Mouse (Mus musculus): ENCODE data around the gene Gadd45b. TPM values are rescaled to one million over a fixed set of nuclear protein-coding genes. Genes with fewer than 3 reads are reported as not detected.
A peak's percentile ranks its signal among the peaks of the same experiment; 100 is the strongest.

Gadd45b gene
- polyA plus RNA-seq, 1 experiment from 2014 or later = 9.8 TPM

GRCm38 (mm10) chr10:80954415-80954814 is 24.5 kb downstream of the Gadd45b start:
- no peak for ATAC-seq (ENCODE audit: low FRiP score)
- H3K4me2 ChIP-seq = no peak overlapping the region
- no peak overlapping the region for H3K9ac ChIP-seq
- H3K4me3 ChIP-seq (replicated peaks) = no peak overlapping the region
- H3K27me3 ChIP-seq = peaks cover 7% of the 10 kb centered on the region; the same call in 1 of the 2 replicates
- H3K9me3 ChIP-seq = no peaks in the 10 kb centered on the region
- H3K4me1 ChIP-seq = peaks cover 10% of the 10 kb centered on the region; the same call in 1 of the 2 replicates
- 78% methylated on average over 13 of the region's 13 CpGs for WGBS
- no peaks in the 10 kb centered on the region for H3K36me3 ChIP-seq (replicated peaks)
- H3K27ac ChIP-seq = no peak overlapping the region

- Histone ChIP-seq H3K4me3 (replicated peaks) (no peak overlapping the region), H3K36me3 (replicated peaks) (no peaks in the 10 kb centered on the region), H3K27ac (no peak overlapping the region), H3K4me2 (no peak overlapping the region), H3K9me3 (no peaks in the 10 kb centered on the region), H3K27me3 (peaks cover 7% of the 10 kb centered on the region; the same call in 1 of the 2 replicates), H3K4me1 (peaks cover 10% of the 10 kb centered on the region; the same call in 1 of the 2 replicates), H3K9ac (no peak overlapping the region)
- WGBS = 68% methylated on average over 6 of the region's 6 CpGs
- ATAC-seq (ENCODE audit: low FRiP score) = no peak
These were observed 25.0 kb downstream of the Gadd45b start for GRCm38 (mm10) chr10:80954843-80955242.

- Histone ChIP-seq H3K9ac (no peak overlapping the region), H3K9me3 (no peaks in the 10 kb centered on the region), H3K4me3 (replicated peaks) (no peak overlapping the region), H3K4me1 (peaks cover 8% of the 10 kb centered on the region; the same call in 1 of the 2 replicates), H3K27me3 (peaks cover 7% of the 10 kb centered on the region; the same call in 1 of the 2 replicates), H3K27ac (no peak overlapping the region), H3K36me3 (replicated peaks) (no peaks in the 10 kb centered on the region), H3K4me2 (0 out of 2 replicates have a peak overlapping the region, but pooled peaks have one; percentile 1)
- 22% methylated on average over 9 of the region's 9 CpGs for WGBS
- ATAC-seq (ENCODE audit: low FRiP score) = peak; percentile 58; the same call in 1 of the 2 replicates
These were observed 25.7 kb downstream of the Gadd45b start for GRCm38 (mm10) chr10:80955536-80955935.

GRCm38 (mm10) chr10:80956385-80956784 is 26.5 kb downstream of the Gadd45b start:
- no peaks in the 10 kb centered on the region for H3K9me3 ChIP-seq
- H3K27ac ChIP-seq = no peak overlapping the region
- no peak overlapping the region for H3K4me3 ChIP-seq (replicated peaks)
- no peaks in the 10 kb centered on the region for H3K36me3 ChIP-seq (replicated peaks)
- H3K4me1 ChIP-seq = peaks cover 14% of the 10 kb centered on the region
- no peak overlapping the region for H3K4me2 ChIP-seq
- ATAC-seq (ENCODE audit: low FRiP score) = no peak
- no peak overlapping the region for H3K9ac ChIP-seq
- H3K27me3 ChIP-seq = peaks cover 7% of the 10 kb centered on the region; the same call in 1 of the 2 replicates
- 94% methylated on average over 8 of the region's 8 CpGs for WGBS

- ATAC-seq (ENCODE audit: low FRiP score) = no peak
- no peak overlapping the region for H3K9ac ChIP-seq
- no peak overlapping the region for H3K4me2 ChIP-seq
- no peaks in the 10 kb centered on the region for H3K36me3 ChIP-seq (replicated peaks)
- peaks cover 7% of the 10 kb centered on the region; the same call in 1 of the 2 replicates for H3K27me3 ChIP-seq
- H3K4me3 ChIP-seq (replicated peaks) = no peak overlapping the region
- H3K4me1 ChIP-seq = peaks cover 18% of the 10 kb centered on the region
- 86% methylated on average over 6 of the region's 6 CpGs for whole genome bisulfite sequencing
- H3K9me3 ChIP-seq = no peaks in the 10 kb centered on the region
- H3K27ac ChIP-seq = no peak overlapping the region
These were observed 27.0 kb downstream of the Gadd45b start for GRCm38 (mm10) chr10:80956901-80957300.

GRCm38 (mm10) chr10:80957791-80958190 is 27.9 kb downstream of the Gadd45b start:
- Histone ChIP-seq H3K27ac (no peak overlapping the region), H3K4me3 (replicated peaks) (no peak overlapping the region), H3K4me1 (peaks cover 23% of the 10 kb centered on the region), H3K27me3 (peaks cover 7% of the 10 kb centered on the region; the same call in 1 of the 2 replicates), H3K36me3 (replicated peaks) (no peaks in the 10 kb centered on the region), H3K9ac (no peak overlapping the region), H3K4me2 (no peak overlapping the region), H3K9me3 (no peaks in the 10 kb centered on the region)
- ATAC-seq (ENCODE audit: low FRiP score) = no peak
- 65% methylated on average over 4 of the region's 4 CpGs for WGBS

GRCm38 (mm10) chr10:80958979-80959637 is 29.2 kb downstream of the Gadd45b start:
- Histone ChIP-seq H3K4me3 (replicated peaks) (no peak overlapping the region), H3K27ac (no peak overlapping the region), H3K9ac (no peak overlapping the region), H3K36me3 (replicated peaks) (no peaks in the 10 kb centered on the region), H3K27me3 (no peaks in the 10 kb centered on the region), H3K9me3 (no peaks in the 10 kb centered on the region), H3K4me2 (no peak overlapping the region), H3K4me1 (peaks cover 27% of the 10 kb centered on the region)
- no peak for ATAC-seq (ENCODE audit: low FRiP score)
- WGBS = 92% methylated on average over 5 of the region's 5 CpGs

- H3K4me2 ChIP-seq = peak overlapping the region; percentile 19; the same call in 1 of the 2 replicates
- H3K27me3 ChIP-seq = no peaks in the 10 kb centered on the region
- peak overlapping the region; percentile 12; the same call in 1 of the 2 replicates for H3K9ac ChIP-seq
- WGBS = 12% methylated on average over 15 of the region's 16 CpGs
- no peaks in the 10 kb centered on the region for H3K36me3 ChIP-seq (replicated peaks)
- ATAC-seq (ENCODE audit: low FRiP score) = no peak
- H3K9me3 ChIP-seq = no peaks in the 10 kb centered on the region
- H3K4me1 ChIP-seq = peaks cover 28% of the 10 kb centered on the region
- H3K4me3 ChIP-seq (replicated peaks) = no peak overlapping the region
- H3K27ac ChIP-seq = 0 out of 2 replicates have a peak overlapping the region, but pooled peaks have one; percentile 9
These were observed 31.0 kb downstream of the Gadd45b start for GRCm38 (mm10) chr10:80960551-80961508.

GRCm38 (mm10) chr10:80962051-80962472 is 32.2 kb downstream of the Gadd45b start:
- ATAC-seq (ENCODE audit: low FRiP score) = no peak
- no peak overlapping the region for H3K27ac ChIP-seq

GRCm38 (mm10) chr10:80962585-80962984 is 32.7 kb downstream of the Gadd45b start:
- WGBS = 76% methylated on average over 5 of the region's 5 CpGs
- Histone ChIP-seq H3K4me1 (peaks cover 29% of the 10 kb centered on the region), H3K4me2 (no peak overlapping the region)

More at GRCm38 (mm10) chr10:80962051-80962472, 32.2 kb downstream of the Gadd45b start:
- H3K36me3 ChIP-seq (replicated peaks) = no peaks in the 10 kb centered on the region
- no peaks in the 10 kb centered on the region for H3K9me3 ChIP-seq
- WGBS = 63% methylated on average over 10 of the region's 10 CpGs
- H3K4me1 ChIP-seq = peaks cover 25% of the 10 kb centered on the region
- H3K27me3 ChIP-seq = no peaks in the 10 kb centered on the region
- H3K4me3 ChIP-seq (replicated peaks) = no peak overlapping the region
- no peak overlapping the region for H3K9ac ChIP-seq
- no peak overlapping the region for H3K4me2 ChIP-seq

GRCm38 (mm10) chr10:80963031-80963975 is 33.4 kb downstream of the Gadd45b start:
- WGBS = 64% methylated on average over 12 of the region's 12 CpGs
- no peak overlapping the region for H3K4me2 ChIP-seq
- no peaks in the 10 kb centered on the region for H3K9me3 ChIP-seq
- no peak for ATAC-seq (ENCODE audit: low FRiP score)
- no peak overlapping the region for H3K9ac ChIP-seq
- H3K4me1 ChIP-seq = peaks cover 29% of the 10 kb centered on the region
- H3K36me3 ChIP-seq (replicated peaks) = no peaks in the 10 kb centered on the region
- no peak overlapping the region for H3K27ac ChIP-seq
- H3K27me3 ChIP-seq = no peaks in the 10 kb centered on the region
- no peak overlapping the region for H3K4me3 ChIP-seq (replicated peaks)

More at GRCm38 (mm10) chr10:80962585-80962984, 32.7 kb downstream of the Gadd45b start:
- Histone ChIP-seq H3K9me3 (no peaks in the 10 kb centered on the region), H3K9ac (no peak overlapping the region), H3K4me3 (replicated peaks) (no peak overlapping the region), H3K36me3 (replicated peaks) (no peaks in the 10 kb centered on the region), H3K27me3 (no peaks in the 10 kb centered on the region), H3K27ac (no peak overlapping the region)
- ATAC-seq (ENCODE audit: low FRiP score) = no peak

Measured in forebrain, embryonic 12.5 days (tissue).